Mouse (Mus musculus): ENCODE results near the gene Ppp6r2. TPM values are rescaled to one million over a fixed set of nuclear protein-coding genes. Genes with fewer than 3 reads are reported as not detected.

The Ppp6r2 gene
- polyA plus RNA-seq, 1 experiment from 2014 or later: 24.5 TPM

DNA sequence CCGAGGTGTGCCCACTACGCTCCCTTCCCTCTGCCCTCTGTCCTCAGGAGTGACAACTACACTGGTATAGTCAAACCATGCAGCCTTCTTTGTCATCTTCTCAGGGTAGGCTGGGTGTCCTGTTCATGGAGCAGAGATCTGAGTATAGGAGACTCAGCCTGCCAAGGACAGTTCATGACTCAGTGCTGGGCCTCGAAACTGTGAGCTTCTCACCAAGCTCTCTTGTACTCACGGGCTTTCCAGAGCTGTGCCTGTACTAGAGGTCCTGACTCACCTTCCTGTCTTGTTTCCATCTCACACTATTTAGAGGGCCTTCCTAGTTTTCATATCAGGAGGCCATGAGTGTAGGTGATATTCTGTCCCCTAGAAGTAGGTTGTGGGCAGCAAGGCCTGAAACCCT, 66.0 kb downstream of the Ppp6r2 start:
- WGBS: 90% methylated on average over 4 of the region's 4 CpGs
- no peaks in the 10 kb centered on the region for H3K4me1 ChIP-seq
- no peaks in the 10 kb centered on the region for H3K27me3 ChIP-seq
- no peak overlapping the region for H3K4me3 ChIP-seq
- no peak overlapping the region for H3K27ac ChIP-seq
- H3K4me2 ChIP-seq: no peak overlapping the region
- no peak for ATAC-seq (ENCODE audit: borderline replicate concordance, extremely low read depth, low FRiP score, low TSS enrichment)
- H3K9me3 ChIP-seq: no peaks in the 10 kb centered on the region
- H3K36me3 ChIP-seq: peaks cover 48% of the 10 kb centered on the region
- no peak overlapping the region for H3K9ac ChIP-seq

DNA sequence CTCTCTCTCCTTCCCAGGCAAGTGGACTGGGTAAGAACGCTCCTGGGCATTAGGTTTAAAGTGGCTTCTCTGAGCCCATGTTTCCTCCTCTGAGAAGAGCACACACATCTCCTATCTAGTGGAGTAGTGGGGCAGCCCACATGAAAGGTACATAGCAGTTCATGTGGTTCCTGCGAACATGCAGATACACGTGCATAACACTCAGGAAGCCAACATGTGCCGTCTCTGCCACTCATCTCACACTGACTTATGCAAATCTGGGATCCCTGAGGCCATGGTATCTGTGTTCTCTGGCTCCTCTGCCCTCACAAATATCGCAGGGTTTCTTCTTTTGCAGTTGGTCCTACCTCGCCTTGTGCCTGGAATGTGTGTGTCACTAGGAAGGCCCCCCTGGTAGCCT, 71.2 kb downstream of the Ppp6r2 start:
- H3K4me3 ChIP-seq: no peak overlapping the region
- H3K27ac ChIP-seq: no peak overlapping the region
- H3K4me2 ChIP-seq: no peak overlapping the region
- H3K9ac ChIP-seq: no peak overlapping the region
- ATAC-seq (ENCODE audit: borderline replicate concordance, extremely low read depth, low FRiP score, low TSS enrichment): no peak
- peaks cover 65% of the 10 kb centered on the region for H3K36me3 ChIP-seq
- H3K4me1 ChIP-seq: no peaks in the 10 kb centered on the region
- WGBS: 81% methylated on average over 6 of the region's 6 CpGs
- H3K9me3 ChIP-seq: no peaks in the 10 kb centered on the region
- H3K27me3 ChIP-seq: no peaks in the 10 kb centered on the region

DNA sequence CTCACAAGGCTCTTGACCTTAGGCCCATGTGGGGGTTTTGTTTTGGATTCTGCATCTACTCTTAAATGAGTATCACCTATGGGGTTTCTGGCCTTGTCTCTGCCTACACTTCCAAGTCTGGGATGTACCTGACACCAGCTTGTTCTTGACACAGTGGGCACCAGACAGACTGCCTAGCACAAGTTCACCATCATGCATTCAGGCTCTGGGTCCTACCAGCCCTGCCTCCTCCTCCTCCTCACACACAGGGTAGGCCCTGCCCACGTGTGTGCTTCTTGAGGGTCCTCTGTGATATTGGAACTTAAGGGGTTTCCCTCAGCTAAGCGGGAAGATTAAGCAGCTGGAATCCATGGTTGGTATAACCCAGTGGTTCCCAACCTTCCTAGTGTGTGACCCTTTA, 72.7 kb downstream of the Ppp6r2 start:
- 84% methylated on average over 2 of the region's 2 CpGs for WGBS

DNA sequence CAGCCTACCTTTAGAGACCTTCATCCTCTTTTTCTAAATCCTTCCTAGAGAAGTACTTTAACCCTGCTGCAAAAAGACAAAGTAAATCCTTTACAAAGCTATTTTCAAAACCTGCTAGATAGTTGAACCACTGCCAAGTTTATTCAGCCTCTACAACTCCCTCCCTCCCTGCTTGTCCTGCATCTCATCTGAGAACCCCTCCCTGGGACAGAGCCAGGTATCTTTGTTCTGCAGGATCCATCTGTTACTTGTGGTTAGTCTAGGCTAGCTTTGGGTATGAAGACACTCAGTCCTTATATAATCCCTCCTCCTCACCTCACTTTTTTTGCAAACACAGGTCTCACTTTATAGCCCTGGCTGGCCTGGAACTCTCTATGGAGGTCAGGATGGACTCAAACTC, 73.7 kb downstream of the Ppp6r2 start:
- peaks cover 77% of the 10 kb centered on the region for H3K36me3 ChIP-seq

More for the DNA sequence above, 72.7 kb downstream of the Ppp6r2 start:
- no peak overlapping the region for H3K27ac ChIP-seq
- H3K27me3 ChIP-seq: no peaks in the 10 kb centered on the region
- no peaks in the 10 kb centered on the region for H3K4me1 ChIP-seq
- H3K4me3 ChIP-seq: no peak overlapping the region
- no peak for ATAC-seq (ENCODE audit: borderline replicate concordance, extremely low read depth, low FRiP score, low TSS enrichment)
- no peak overlapping the region for H3K9ac ChIP-seq
- H3K9me3 ChIP-seq: no peaks in the 10 kb centered on the region
- peaks cover 72% of the 10 kb centered on the region for H3K36me3 ChIP-seq
- no peak overlapping the region for H3K4me2 ChIP-seq

DNA sequence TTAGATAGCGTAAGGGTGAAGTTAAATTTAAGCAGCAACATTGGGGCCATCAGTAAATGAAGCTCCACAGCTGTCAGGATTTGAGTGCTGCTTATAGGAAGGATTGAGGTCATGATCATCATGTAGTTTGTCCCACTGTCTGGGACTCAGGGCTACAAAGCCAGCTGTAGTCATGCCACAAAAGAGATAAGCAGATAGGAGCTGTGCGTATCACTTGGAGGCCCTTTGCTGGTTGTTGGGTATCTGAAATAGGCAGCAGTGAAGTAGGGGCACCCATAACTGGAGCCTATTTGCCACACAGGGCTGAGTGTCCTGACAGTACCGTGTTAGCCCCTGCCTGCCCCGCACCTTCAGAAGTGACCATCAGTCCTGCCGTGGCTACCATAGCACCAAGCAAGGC, 74.1 kb downstream of the Ppp6r2 start:
- 89% methylated on average over 5 of the region's 5 CpGs for WGBS
- no peaks in the 10 kb centered on the region for H3K4me1 ChIP-seq
- H3K36me3 ChIP-seq: peaks cover 77% of the 10 kb centered on the region
- no peak for ATAC-seq (ENCODE audit: borderline replicate concordance, extremely low read depth, low FRiP score, low TSS enrichment)
- no peak overlapping the region for H3K4me2 ChIP-seq
- H3K4me3 ChIP-seq: no peak overlapping the region
- no peak overlapping the region for H3K27ac ChIP-seq
- no peaks in the 10 kb centered on the region for H3K9me3 ChIP-seq
- no peaks in the 10 kb centered on the region for H3K27me3 ChIP-seq
- H3K9ac ChIP-seq: no peak overlapping the region

More for the DNA sequence above, 73.7 kb downstream of the Ppp6r2 start:
- Histone ChIP-seq H3K4me2 (no peak overlapping the region), H3K27ac (no peak overlapping the region), H3K9me3 (no peaks in the 10 kb centered on the region), H3K9ac (no peak overlapping the region), H3K27me3 (no peaks in the 10 kb centered on the region), H3K4me1 (no peaks in the 10 kb centered on the region), H3K4me3 (no peak overlapping the region)
- ATAC-seq (ENCODE audit: borderline replicate concordance, extremely low read depth, low FRiP score, low TSS enrichment): no peak

DNA sequence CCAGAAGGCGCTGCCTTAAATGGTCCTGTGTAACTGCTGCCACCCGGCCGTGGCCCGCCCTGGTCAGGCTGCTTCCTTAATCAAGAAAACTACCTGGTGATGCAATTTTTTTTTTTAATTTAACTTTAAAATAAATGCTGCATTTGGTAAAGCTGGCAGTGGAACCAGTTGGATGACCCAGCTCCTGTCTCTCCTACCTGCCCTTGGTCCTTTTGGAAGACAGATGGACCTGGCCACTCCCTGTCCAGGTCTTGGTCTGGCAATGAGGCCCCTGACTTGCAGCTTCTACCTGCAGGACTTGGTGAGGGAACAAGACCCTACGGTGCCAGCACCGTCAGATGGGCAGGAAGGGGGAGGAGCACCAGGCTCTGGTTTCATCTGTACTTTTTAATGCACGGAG, 74.8 kb downstream of the Ppp6r2 start:
- no peaks in the 10 kb centered on the region for H3K9me3 ChIP-seq
- peaks cover 75% of the 10 kb centered on the region for H3K36me3 ChIP-seq
- no peak overlapping the region for H3K9ac ChIP-seq
- no peak overlapping the region for H3K4me2 ChIP-seq
- WGBS: 80% methylated on average over 7 of the region's 7 CpGs
- no peak overlapping the region for H3K27ac ChIP-seq
- H3K4me3 ChIP-seq: no peak overlapping the region
- H3K4me1 ChIP-seq: no peaks in the 10 kb centered on the region
- no peaks in the 10 kb centered on the region for H3K27me3 ChIP-seq
- no peak for ATAC-seq (ENCODE audit: borderline replicate concordance, extremely low read depth, low FRiP score, low TSS enrichment)

DNA sequence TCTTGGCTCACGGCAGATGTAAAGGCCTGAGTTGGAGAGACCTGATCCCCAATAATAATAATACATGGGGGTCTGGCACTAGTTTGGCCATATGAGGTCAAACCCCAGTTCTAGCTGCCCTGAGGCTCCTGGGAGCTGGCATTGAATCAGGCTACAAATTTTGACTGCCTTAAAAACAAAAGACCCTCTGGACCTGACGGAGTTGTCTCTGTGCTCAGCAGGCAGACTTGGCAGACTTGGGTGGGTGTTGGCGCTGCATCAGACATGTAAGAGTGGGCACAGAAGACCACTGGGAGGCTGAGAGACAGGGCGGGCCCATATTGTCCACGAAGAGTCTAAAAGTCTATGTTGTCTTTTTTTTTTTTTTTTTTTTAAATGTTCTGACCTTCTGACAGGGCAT, 75.2 kb downstream of the Ppp6r2 start:
- Histone ChIP-seq H3K9ac (no peak overlapping the region), H3K4me3 (no peak overlapping the region), H3K9me3 (no peaks in the 10 kb centered on the region), H3K4me2 (no peak overlapping the region), H3K27ac (no peak overlapping the region), H3K4me1 (no peaks in the 10 kb centered on the region), H3K27me3 (no peaks in the 10 kb centered on the region), H3K36me3 (peaks cover 74% of the 10 kb centered on the region)
- 82% methylated on average over 5 of the region's 5 CpGs for WGBS
- ATAC-seq (ENCODE audit: borderline replicate concordance, extremely low read depth, low FRiP score, low TSS enrichment): no peak

DNA sequence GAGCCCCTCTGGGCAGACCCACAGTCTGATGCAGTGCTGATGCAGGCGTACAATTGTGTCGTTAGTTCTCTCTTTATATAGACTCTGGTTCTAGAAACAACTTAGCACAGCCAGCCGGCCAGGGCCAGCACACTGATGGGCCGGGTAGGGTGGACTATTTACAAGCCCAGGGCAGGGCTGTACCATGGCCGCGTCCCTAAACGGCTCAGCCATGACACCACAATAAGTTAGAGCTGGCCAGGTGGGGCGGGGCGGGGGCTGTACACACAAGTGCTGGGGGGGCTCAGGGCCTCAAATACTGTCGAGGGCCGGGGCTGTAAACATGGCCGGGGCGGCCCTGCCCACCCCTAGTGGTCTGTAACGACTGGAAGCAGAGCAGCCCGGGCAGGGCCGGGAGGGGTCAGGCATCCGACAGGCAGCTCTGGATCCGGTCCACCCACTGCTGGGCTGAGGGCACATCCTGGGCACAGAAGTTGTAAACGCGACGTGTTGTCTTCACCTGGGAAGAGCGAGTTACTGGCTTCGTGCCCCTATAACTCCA, 76.9 kb downstream of the Ppp6r2 start:
- ATAC-seq (ENCODE audit: borderline replicate concordance, extremely low read depth, low FRiP score, low TSS enrichment): no peak
- H3K4me3 ChIP-seq: no peak overlapping the region
- peaks cover 79% of the 10 kb centered on the region for H3K36me3 ChIP-seq
- H3K27ac ChIP-seq: no peak overlapping the region
- 83% methylated on average over 23 of the region's 23 CpGs for WGBS
- no peaks in the 10 kb centered on the region for H3K27me3 ChIP-seq
- no peaks in the 10 kb centered on the region for H3K9me3 ChIP-seq
- no peak overlapping the region for H3K9ac ChIP-seq
- H3K4me2 ChIP-seq: no peak overlapping the region
- H3K4me1 ChIP-seq: no peaks in the 10 kb centered on the region

DNA sequence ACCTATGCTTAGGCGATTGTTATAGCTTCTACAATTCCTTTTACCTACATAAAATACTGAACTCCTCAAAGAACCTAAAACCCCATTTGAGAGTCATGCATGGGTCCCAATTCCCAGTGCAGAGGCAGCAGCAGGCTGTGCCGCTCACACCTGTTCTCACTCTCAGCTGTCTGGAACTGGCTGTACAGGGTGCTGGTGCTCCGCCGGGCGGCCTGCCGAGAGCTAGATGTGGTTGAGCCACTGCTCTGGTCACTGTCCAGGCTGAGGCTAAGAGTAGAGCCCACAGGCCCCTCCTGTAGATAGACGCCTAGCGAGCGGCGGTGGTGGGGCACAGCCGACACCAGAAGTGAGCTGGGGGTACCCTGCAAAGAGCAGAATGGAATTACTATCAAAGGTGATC, 78.1 kb downstream of the Ppp6r2 start:
- H3K4me1 ChIP-seq: no peaks in the 10 kb centered on the region
- no peaks in the 10 kb centered on the region for H3K27me3 ChIP-seq
- no peak overlapping the region for H3K27ac ChIP-seq
- peaks cover 87% of the 10 kb centered on the region for H3K36me3 ChIP-seq
- no peak overlapping the region for H3K4me3 ChIP-seq
- 92% methylated on average over 11 of the region's 11 CpGs for WGBS
- ATAC-seq (ENCODE audit: borderline replicate concordance, extremely low read depth, low FRiP score, low TSS enrichment): no peak
- H3K9me3 ChIP-seq: no peaks in the 10 kb centered on the region
- H3K9ac ChIP-seq: no peak overlapping the region
- no peak overlapping the region for H3K4me2 ChIP-seq

DNA sequence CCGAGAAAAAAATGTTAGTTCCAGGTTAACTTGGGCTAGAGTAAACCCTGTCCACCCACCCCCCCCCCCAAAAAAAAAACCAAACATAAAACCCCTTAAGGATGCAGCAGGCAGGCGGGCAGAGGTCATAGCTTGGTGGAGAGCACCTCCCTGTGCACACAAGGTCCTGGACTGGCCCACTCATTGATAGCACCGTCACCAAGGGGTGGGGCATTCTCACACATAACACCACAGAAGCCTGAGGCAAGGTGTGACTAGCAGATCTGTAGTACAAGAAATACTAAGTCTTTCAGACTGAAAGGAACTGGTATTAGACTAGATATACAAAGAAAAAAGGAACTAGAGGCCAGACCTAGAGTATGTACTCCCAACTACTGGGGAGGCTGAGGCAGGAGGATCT, 80.2 kb downstream of the Ppp6r2 start:
- Histone ChIP-seq H3K9me3 (no peaks in the 10 kb centered on the region), H3K36me3 (peaks cover 91% of the 10 kb centered on the region), H3K4me2 (no peak overlapping the region), H3K27ac (no peak overlapping the region), H3K4me3 (no peak overlapping the region), H3K27me3 (no peaks in the 10 kb centered on the region), H3K9ac (no peak overlapping the region), H3K4me1 (peaks cover 3% of the 10 kb centered on the region; the same call in 1 of the 2 replicates)
- WGBS: 75% methylated on average over 3 of the region's 3 CpGs
- ATAC-seq (ENCODE audit: borderline replicate concordance, extremely low read depth, low FRiP score, low TSS enrichment): no peak

DNA sequence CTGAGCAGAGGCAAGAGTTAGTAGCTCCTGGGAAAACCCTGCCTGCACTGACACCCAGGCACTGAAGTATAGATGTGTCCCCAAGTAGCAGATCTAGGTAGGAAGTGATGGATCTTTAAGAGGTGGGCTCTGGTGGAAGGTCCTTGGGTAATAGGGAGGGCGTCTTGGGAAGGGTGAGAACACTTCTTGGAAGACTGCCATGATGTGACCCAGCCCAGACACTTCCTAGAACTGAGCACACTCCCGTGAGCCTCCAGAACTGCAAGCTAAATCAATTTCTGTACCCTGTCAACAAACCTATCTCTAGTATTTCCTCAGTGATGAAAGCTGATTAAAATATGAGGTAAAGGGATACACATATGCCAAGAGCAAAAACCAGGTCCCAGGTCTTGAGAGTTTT, 81.4 kb downstream of the Ppp6r2 start:
- no peak overlapping the region for H3K4me2 ChIP-seq
- no peaks in the 10 kb centered on the region for H3K9me3 ChIP-seq
- H3K36me3 ChIP-seq: peaks cover 79% of the 10 kb centered on the region
- WGBS: 42% methylated on average over 2 of the region's 2 CpGs
- H3K27ac ChIP-seq: no peak overlapping the region
- H3K4me1 ChIP-seq: peaks cover 3% of the 10 kb centered on the region; the same call in 1 of the 2 replicates
- no peak overlapping the region for H3K9ac ChIP-seq
- H3K4me3 ChIP-seq: no peak overlapping the region
- H3K27me3 ChIP-seq: no peaks in the 10 kb centered on the region
- no peak for ATAC-seq (ENCODE audit: borderline replicate concordance, extremely low read depth, low FRiP score, low TSS enrichment)

DNA sequence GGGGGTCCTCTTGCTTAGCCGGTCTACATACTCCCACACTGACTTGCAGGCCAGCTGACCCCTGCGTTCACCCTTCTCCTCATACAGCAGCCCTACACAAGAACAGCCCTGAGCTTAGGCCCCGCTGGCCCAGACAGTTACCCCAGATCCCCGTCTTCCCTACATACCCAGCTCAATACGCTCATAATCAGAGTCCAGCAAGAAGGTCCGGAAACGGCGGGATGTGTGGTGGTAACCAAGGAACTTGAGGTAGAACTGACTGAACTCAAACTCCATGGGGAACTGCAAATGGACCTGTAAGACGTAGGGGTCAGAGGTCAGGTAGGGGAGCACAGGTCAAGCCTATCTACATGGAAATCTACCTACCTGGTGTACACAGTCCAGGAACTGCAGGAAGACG, 82.4 kb downstream of the Ppp6r2 start:
- H3K4me3 ChIP-seq: no peak overlapping the region
- no peak for ATAC-seq (ENCODE audit: borderline replicate concordance, extremely low read depth, low FRiP score, low TSS enrichment)
- H3K9ac ChIP-seq: no peak overlapping the region
- no peak overlapping the region for H3K27ac ChIP-seq
- H3K4me2 ChIP-seq: no peak overlapping the region
- no peaks in the 10 kb centered on the region for H3K27me3 ChIP-seq
- H3K36me3 ChIP-seq: peaks cover 70% of the 10 kb centered on the region
- peaks cover 3% of the 10 kb centered on the region; the same call in 1 of the 2 replicates for H3K4me1 ChIP-seq
- 90% methylated on average over 10 of the region's 10 CpGs for WGBS
- no peaks in the 10 kb centered on the region for H3K9me3 ChIP-seq

DNA sequence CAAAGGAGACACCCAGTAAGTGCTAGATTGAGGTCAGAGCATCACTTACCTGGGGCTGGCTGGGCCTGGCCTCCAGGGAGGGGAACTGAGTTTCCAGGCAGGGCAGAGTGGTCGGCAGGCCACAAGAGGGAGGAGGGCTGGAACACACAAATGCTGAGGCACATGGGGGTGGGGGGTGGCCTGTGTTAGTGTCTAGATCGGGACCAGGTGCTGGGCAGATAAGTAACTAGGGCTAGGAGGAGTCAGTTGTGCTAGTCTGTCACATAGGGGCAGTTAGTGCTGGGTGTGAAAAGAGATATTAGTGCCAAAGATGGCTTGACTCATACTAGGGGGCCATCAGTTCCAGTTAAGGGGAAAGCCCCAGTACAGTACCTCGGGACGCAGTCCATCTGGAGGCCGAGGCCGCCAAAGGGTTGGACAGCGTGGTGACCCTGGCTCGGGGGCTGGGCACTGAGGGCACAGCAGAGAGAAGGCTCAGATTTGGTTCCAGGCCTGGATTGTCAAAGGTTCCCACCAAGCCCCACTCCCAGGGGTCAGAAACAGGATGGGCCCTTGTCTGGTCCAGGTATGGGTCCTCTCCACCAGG, 84.3 kb downstream of the Ppp6r2 start:
- 72% methylated on average over 8 of the region's 8 CpGs for WGBS
- H3K4me2 ChIP-seq: no peak overlapping the region
- no peak for ATAC-seq (ENCODE audit: borderline replicate concordance, extremely low read depth, low FRiP score, low TSS enrichment)
- no peaks in the 10 kb centered on the region for H3K27me3 ChIP-seq
- H3K27ac ChIP-seq: no peak overlapping the region
- H3K36me3 ChIP-seq: peaks cover 70% of the 10 kb centered on the region
- peaks cover 3% of the 10 kb centered on the region; the same call in 1 of the 2 replicates for H3K4me1 ChIP-seq
- H3K9ac ChIP-seq: no peak overlapping the region
- H3K9me3 ChIP-seq: no peaks in the 10 kb centered on the region
- no peak overlapping the region for H3K4me3 ChIP-seq
